Mouse (Mus musculus) E14TG2a.4 (cell line): ENCODE data around the gene Zfp92.

Experiments used
- CTCF ChIP-seq: conservative IDR thresholded peaks from 2 replicates; pipeline ENCODE4 v1.5.1; 2014; ENCODE audit warnings: low read length
- NANOG ChIP-seq: IDR thresholded peaks from 2 replicates; pipeline ENCODE4 v1.6.1; 2014; ENCODE audit warnings: borderline replicate concordance, low read length, mixed read lengths

GRCm38 (mm10) chrX:73391481-73391880 is 19.4 kb upstream of the Zfp92 start:
- TF ChIP-seq CTCF (no peak), NANOG (no peak)
